Mouse (Mus musculus) urinary bladder, postnatal 14 days (tissue): ENCODE measurements at regions not wholly inside any gene's neighbourhood (a gene's known extent, or its start where the extent isn't known, plus 50 kb on each side); places are given as distances from the start of the nearest gene placed in this dataset.

ENCODE experiments used
- DNase-seq: peaks from one replicate; pipeline ENCODE4 v3.0.0; 2021; ENCODE audit warnings: low spot score

DNA sequence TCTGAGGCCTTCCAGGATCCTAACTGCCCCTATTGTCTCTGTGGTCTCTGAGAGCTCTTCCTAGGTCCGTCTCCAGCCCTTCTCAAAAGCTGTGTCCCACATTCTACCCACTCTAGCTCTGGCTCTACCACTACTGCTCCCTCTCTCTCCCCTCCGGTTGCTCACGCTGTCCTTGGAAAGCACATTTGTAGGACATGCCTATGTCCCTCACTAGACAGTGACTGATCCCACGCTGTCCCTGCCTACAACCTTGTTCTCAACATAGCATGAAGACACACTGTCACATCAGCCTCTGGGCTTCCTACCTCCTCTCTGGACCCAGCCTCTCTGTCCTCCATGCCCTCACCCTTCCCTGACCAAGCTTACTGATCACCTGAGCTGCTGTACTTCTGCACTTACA is 148.5 kb upstream of the Klf14 start:
- DNase-seq = no peak

DNA sequence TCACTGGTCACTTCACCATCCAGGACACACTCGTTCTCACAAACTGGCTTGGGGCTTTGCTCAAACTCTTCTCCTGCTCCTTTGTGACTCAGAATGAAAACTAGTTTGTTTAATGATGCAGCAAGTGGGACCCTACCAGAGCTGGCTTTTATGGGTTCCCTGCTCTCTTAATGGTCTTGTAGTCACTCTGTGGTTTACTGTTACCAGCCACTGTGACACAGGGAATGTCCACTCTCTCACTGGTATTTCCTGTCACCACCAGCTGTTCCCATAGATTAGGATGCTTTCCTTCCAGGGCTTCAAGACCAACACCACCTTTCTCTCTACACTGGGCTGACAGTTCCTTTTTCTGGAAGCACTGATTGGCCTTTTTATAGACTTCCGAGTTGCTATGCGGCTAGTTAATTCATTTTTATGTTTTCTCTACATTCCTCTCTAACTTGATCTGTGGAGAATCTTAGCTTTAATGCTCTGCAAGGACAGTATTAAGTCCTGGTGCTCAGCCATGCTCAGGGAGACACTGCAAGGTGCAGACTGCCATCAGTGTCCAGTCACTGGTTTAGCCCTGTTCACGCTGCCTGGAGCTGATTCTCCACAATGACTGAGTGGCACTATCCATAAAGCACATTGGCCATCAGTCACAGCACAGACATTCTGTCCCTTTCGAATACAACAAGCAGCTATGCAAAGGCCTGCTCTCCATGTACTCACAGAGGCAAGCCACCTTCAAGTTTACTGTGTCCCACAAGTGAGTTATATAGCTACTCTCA is 149.2 kb upstream of the Klf14 start:
- DNase-seq = no peak

DNA sequence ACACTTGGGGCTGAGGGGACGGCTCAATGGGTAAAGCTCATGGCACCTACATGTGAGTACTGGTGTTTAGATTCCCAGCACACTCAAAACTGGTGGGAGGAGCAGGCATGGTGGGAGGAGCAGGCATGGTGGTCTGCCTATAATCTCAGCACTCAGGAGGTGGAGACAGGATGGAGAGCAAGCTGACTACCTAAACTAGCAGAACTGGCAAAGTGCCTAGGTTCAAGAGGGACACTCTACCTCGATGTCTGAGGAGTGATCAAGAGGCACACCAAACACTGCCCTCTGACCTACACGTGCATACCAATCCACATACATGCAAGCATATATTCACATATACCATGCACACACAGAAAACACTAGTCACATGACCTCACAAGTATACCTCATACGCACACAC is 150.7 kb upstream of the Klf14 start:
- no peak for DNase-seq

DNA sequence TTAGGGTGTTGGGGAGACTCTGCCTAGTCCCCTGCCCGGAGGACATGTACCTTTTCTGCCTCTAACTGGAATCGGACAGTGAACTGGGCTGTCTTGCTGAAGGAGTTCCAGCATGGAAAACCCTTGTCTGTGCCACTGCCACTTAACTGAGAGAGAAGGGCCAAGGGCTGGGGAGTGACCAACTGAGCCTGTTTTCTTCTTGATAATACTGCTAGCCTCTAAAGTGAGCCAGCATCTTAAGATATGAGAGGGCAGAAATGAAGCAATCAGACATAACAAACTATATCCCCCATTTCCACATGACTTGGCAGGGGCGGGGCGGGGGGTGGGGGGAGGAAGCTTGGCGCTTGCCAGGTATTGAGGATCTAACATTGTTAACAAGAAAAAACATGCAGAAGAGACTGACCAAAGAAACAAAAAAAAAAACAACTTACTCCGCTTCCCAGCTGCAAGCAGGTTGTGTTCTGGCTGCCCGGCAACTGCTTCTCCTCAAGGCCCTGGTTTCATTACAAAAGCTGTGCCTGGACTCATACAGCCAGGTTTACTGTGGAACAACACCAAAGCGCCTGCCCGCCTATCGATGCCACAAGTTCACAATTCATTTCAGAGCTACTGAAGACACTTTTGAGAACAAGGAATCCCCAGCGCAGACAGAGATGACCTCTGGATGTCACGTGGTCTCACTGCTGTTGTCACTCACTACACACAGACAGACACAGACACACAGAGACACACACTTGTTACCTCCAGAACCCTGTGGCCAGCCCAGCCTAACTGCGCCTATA is 153.6 kb upstream of the Klf14 start:
- DNase-seq = no peak

DNA sequence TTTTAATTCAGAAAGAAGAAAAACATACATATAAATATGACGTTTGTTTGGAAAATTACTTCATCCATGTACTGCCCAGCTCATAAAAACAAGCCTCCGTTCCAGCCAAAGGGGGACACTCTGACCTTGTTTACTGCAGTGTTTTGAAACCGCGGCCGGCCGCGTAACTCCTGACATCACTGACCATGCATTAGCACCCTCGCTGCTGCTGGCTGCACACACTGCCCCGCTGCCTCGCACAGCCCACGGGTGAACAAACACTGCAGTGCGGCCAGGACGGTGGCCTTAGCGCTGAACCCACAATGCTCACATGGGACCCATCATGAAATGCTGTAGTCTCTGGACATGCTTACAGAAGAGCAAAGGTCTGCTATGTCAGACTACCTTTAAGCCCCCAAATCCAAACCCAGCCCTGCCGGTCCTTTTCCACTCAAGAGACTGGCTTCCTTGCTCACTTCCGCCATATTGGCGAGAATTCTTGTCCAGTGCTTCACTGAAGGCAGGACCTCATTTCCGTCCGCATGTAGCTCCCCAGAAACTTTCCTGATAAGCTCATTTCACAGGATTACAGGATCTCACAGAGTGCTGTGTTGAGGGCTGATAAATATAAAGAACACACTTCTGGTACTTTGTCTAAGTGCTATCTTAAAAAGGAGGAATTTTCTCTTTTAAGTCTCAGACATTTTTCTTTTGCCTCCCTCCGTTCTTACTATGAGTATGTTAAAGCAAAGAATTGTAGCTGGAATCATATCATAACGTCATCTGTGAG is 154.9 kb upstream of the Klf14 start:
- DNase-seq = no peak

DNA sequence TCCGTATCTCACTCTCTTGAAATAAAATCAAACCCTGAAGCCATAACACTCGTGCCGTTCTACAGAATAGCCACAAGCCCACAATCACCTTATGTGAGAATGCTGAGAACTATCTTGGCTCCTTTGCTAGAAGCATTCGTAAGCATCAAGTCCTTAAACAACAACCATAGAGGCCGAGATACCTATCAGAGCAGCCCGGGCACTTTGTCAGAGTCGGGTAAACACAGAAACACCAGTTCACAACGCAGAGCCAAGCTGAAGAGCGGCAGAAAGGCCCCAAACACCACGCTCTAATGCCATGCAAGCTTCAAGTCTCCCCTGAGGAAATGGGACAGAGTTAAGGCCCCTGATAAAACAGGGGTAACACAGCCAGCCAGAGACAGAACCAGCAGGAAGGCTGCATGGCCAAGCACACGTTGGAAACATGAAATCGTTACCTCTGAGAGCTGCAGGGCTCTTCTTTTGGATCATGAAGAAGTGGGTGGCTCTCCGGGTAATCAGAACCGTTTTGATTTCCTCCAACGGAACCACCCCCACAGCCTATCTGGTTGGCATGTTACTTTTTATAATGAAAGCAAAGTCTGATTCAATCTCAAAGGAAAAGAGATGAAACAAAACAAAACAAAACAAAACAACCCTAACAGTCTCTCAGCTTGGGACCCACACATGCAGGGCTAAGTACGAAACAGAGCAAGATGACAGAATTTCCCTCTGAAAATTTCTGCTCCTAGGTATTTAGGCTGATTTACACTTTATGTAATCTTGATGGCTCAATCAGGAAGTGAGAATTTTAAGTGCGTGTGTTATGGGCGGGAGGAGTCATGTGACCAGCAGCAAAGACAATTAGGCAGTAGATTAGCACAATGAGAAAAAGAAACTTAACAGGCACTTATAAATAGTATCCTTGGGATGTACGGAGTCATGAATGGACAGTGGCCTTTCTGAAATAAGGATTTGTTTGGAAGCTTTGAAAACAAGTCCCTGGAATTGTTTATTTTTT is 155.8 kb upstream of the Klf14 start:
- DNase-seq = no peak

DNA sequence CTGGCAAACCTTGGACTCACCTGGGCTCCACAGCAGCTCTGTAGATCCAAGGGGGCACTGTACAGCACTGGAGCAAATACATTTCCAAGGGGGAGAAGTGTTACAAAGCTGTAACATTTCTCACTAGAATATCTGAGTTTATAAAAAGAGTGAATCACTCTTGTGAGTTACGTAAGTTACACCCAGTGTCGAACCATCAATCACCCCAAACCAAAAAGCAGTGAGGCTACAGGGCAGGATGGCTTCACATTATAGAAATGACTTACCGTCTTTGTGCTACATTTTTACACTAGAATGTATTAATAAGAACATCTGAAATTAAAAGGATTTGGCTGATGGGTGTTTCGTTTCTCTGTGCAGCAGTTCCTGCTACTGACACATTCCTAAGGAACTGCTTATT is 156.7 kb upstream of the Klf14 start:
- no peak for DNase-seq

DNA sequence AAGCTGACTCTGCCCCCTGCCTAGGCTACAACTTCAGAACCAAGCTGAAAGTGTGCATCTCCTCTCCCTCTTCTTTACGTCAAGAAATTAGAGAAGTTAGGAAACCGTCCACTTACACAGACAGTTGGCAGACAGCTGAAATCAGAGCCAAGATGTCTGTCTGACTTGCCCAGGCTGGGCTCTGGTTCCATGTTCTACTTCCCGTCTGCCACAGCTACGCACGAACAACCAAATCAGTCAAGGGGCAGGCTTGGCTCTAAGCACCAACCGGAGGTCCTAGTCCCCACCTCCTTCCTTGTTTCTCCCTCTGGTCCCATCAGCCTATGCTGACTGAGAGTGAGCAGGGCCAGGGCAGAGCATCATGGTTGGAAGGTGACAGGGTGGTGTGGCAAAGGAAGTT is 157.5 kb upstream of the Klf14 start:
- DNase-seq = no peak

DNA sequence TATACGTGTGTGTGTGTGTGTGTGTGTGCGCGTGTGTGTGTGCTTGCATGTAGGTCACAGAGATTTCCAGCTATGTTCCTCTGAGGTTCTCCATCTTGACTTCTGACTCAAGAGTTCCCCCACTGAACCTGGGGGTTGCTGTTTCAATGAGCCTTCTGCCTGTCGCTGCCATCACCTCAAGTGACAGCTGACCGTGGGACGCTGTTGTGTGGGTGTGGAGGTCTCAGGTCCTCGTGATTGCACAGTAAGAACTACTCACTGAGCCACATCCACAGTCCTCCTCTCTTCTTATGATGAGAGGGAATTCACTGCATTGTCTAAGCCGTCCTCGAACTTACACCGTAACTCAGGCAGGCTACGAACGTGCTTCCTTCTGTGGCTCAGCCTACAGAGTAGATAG is 158.8 kb upstream of the Klf14 start:
- DNase-seq = no peak

DNA sequence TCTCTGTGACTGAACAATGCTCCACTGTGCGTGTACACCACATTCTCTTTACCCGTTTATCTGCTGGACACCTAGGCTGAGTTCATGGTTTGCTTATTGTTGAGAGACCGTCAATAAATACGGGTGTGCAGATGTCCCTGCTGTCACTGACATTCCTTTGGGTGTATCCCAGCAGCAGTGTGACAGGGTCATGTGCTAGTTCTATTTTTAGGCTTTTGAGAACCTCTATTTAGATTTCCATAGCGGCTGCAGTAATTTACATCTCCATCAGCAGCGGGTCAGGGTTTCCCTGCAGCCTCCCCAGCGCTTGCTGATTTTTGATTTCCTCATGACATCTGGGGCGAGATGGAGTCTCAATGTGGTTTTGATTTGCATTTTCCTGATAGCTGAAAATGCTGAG is 162.1 kb upstream of the Klf14 start:
- no peak for DNase-seq

DNA sequence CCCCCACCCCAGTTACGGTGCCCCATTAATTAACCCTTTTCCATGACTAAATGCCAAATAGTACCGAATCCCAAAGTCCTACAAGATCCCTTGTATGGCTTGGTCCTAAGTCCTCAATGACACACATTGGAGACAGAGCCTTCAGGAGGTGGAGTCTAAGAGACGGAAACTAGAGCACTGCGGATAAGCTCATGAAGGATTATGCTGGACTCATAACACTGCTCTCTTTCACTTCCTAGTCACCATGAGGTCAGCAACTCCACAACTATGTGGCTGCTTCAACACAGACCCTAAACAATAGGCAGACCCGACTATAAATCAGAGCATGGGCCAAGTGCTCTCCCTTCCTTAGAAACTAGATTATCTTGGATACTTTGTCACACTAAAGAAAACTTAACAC is 164.0 kb upstream of the Klf14 start:
- no peak for DNase-seq

DNA sequence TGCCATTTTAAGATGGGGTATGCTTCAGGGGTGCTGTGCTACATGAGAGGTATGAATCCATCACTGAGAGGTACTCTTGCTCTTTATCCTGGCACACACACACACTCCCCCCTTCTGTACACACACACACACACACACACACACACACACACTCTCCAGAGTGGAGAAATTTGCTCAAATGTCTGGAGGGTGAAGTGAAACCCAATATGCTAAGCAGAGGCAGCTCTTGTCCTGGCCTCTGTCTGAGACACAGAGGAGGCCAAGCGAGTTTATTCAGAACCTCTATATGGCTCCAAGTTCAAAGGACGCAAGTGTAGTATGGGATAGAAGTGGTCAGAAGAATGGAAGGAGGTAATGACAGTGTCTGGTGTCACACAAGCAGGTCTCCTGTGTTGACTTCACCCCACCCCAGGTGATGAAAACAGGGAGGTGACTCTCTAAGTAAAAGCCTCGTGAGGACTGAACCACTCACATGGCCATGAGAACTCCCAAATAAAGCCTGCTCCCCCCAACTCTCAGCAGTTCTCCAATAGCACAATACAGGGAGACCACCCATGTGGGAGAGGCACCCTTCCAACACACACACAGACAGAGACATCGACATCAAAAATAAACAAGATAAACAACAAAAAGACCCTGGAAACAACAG is 164.6 kb upstream of the Klf14 start:
- no peak for DNase-seq

DNA sequence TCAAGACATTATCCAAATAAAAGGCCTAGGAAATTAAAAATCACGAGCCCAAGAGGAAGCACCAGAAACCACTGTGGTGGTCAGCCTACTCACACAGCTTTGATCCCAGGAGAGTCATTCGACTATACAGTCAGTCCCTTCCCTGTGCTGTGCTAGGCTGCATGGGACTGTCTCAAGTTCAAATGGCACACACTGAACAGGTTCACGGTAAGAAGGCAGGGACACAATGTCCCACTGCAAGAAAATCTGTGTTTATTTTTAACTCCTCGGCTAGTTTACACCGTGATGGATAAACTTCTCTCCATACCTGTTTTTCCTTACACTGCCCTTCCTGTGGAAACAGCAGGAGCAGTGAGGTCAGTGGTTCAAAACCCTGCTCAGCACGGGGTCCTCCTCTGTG is 165.2 kb upstream of the Klf14 start:
- DNase-seq = no peak

DNA sequence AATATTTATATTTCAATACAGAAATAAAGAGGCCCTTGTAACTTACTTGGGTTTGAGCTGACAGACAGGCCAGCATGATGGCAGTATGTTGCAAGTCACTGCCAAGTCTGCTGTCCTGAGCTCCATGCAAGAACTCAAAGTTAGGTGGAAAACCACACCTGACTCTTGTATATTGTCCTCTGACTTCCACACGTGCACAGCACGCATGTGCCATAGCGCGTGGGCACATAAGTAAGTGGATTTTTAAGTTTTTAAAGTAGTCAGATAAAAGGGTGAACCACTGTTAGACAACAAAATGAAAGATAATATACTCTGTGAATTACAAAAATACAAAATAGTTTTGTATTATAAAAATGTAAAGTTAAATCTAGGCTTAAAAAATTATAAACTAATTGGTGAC is 166.0 kb upstream of the Klf14 start:
- DNase-seq = no peak

DNA sequence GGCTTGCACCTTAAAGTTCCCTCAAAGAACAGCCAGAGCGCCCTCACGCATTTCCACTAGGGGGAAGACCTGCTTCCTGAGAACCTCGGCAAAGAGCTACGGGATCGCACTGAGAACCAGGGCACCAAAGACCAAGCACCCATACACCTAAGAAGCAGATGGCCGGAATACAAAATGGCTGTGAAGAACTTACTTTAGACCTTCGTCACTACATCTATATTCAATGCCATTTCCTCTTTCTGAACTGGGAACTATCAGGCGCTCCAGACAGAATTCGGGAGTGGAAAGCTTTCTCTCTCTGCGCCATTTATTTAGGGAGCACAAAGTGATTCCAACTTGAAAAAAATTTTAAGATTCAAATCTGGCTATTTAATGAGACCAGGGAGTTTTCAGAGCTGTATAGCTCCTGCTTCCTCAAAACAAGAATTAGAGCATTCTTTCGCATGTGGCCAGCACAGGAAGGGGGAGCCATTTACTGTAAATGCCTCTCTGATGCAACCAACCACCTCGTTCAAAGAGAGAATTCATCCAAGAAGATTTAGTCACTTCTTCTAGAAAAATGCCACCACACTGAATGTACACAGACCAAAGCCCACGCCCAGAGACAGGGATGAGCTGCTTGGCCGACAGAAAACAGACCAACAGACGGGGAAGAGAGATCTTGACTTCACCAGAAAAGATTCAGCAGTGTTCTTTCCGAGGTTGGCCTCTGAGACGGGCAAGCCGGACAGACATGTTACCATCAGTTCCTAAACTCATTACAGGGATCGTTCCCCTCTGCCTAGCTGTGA is 166.6 kb upstream of the Klf14 start:
- peak; percentile 35 for DNase-seq

DNA sequence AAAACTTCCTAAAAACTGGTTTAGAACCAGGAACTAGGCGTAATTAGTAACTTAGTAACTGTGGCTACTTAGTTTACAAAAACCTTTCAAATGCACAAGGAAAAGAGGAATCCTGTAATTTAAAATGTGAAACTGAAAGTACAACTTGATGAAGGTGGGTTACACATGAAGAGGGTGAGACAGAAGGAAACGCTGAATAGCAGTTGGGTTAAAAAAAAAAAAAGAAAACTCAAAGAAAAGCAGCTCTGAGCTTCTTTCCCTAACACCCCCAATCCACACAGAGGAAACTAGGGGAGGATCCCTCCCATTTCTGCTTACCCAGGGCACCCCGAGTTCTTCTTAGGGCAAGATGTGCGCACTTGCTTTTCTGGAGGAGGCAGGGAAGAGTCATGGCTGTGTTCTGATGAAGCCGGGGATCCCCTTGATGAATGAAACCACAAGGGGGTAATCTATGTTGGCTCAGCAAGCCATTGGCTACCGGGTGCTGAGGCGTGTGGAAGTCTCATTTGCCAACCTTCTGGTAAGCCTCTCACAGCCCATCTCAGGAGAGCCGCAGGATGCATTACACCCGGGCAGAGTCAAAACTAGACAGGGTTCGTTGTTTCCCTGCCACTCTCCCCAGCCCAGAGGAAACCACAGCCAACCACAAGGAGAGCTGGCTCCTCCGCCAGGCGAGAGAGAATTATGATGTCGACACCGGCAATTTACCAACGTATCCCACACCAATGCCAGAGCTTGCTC is 167.4 kb upstream of the Klf14 start:
- no peak for DNase-seq

DNA sequence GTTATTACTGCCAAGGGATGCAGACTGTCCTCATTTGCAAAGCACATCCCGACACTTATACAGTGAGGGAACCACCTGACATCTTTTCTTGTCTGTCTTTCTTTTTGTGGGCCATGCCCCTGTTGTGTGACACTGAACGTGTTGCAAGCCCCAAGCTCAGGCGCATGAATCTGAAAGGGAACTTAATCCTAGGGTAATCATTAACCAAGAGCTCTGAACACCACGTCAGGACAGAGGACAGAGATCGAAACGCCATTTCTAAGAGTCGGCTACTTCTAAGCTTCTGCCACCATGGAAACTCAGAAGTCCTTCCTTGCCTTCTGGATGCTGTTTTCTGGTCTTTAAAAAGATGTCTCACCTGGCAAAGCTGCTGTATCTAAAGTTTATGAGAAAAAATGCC is 170.3 kb upstream of the Klf14 start:
- no peak for DNase-seq

DNA sequence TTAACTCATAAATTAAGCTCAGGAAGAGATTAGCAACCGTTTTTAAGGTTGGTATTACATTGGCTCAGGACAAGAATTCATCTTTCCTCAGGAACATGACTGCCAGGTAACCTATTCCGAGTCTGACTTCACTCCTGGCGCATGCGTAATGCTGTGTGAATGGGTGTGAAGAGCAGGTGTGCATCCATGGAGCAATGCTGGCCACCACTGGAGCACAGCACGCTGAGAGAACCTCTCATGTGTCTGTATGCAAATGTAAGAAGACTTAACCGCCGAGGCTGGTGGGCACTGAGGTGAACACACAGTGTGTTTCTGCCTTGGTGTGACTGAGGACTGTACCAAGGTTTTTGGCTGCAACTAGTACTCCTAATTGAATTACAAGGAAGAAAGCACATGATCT is 171.1 kb upstream of the Klf14 start:
- no peak for DNase-seq

DNA sequence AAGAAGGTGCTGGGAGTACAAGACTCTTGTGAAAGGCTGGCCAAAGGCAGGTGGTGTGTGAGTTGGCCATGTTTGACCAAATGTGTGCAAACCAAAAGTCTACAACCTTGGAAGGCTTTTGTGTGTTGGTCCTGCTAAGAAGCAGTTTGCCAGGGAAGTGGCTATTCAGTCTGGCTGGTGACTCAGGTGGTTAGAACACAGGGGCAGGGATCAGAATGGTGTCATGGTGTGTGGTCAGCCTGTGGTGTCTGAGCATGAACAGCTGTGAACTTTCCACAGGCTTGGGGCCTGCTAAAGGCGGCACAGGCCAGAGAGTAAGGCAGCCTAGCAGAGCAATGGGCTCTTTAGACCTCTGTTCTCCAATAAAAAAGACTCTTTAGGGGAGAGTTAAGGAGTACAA is 171.6 kb upstream of the Klf14 start:
- DNase-seq = no peak

DNA sequence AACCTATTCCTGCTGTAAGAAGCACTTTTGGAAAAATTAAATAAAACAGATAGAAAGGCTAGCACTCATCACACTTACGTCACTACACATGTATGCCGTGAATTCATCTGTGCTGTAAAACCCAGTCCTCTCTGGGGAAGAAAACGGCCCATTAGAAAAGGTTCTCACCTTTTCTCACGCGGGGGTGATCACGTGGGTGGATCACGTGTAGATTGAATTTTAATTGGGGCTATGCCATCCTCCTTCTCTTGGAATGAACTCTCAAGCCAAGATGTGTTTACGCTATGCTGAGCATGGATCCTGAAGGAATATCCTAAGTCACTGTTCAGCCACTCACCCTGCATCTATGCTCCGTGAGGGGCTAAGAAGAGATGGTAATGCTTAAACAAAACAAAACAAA is 172.8 kb upstream of the Klf14 start:
- DNase-seq = no peak
